Mouse (Mus musculus) telencephalon, adult 2 months (tissue): ENCODE data around the gene Micall1.

ENCODE experiments used
- DNase-seq: peaks from one replicate; pipeline ENCODE4 v3.0.0-alpha.2; 2011; ENCODE audit warnings: low read depth, low spot score

Micall1 gene

GRCm38 (mm10) chr15:79129311-79129710 is 20.6 kb downstream of the Micall1 start:
- no peak for DNase-seq

- DNase-seq: no peak
Observed at GRCm38 (mm10) chr15:79130782-79131181, 22.1 kb downstream of the Micall1 start.

DNA sequence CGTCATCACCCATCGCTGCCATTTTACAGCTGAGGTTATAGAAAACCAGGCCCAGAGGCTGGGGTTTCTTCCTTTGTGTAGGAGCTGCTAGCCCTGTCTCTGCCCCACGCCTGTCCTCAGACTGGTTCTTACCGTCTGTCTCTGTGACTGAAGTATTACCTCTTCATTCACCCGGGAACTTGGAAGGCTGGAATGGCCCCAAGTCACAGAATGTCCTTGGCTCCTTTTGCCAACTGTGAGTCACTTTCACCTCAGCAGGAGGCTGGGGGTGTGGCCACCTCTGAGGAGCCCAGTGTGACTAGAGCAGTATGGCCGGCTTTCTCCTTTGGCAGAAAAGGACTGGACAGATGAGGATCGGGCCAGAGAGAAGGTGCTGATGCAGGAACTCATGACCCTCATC is 22.7 kb downstream of the Micall1 start:
- no peak for DNase-seq

DNA sequence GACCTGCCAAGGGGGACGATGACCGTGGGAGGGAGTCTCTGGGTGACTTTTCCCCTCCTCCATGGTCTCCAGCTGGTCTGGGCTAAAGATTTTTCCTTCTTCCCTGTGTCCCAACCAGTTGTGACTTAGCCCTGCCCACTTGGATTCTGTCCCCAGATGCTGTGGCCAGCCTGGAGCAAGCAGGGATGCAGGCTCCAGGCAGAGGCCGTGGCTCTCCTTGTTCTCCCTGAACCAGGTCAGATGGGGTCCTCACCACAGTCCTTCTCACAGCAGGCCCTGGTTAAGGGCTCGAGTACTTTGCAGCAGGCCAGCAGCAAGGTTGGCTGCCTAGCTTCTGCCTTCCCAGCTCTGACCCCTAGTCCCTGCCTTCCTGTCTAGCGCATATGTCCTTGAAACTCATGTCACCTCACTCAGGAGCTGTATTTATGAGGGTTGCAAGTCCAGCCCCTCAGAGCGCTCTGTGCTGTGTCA is 24.5 kb downstream of the Micall1 start:
- no peak for DNase-seq

DNA sequence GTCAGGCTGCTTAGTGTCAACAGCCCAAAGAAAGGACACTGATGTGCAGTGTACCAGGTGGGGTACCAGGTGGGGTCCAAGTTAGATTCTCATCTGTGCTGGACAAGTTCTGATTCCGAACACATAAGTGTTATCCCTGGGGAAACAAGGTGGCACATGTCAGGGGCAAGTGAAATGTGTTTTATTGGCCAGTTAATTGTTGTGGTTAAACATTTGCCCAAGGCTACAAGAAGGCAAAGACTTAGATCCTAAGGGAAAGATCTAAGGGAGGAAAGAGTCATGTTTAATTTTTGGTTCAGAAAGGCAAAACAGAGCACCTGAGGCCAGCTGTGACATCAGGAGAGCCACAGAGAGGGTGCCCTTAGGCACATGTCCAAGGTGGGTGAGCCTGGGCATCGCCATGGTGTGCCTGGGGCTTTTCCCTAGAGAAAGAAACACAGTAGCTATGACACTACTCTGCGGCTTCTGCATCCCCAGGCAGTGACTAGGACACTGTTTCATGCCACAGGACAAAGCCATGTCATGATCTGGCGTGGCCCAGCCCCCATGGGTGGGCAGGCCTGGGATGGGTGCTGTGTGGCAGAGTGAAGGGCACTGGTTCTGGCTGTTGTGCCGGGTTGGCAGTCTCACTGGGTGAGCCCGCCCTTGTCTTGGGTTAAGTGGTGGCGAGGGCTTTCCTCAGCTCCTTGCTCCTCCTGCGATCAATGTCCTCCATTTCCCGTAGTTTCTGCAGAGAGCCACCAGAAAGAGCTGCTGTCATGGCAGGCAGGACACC is 26.0 kb downstream of the Micall1 start:
- DNase-seq: no peak

GRCm38 (mm10) chr15:79135332-79135731 is 26.6 kb downstream of the Micall1 start:
- no peak for DNase-seq

DNA sequence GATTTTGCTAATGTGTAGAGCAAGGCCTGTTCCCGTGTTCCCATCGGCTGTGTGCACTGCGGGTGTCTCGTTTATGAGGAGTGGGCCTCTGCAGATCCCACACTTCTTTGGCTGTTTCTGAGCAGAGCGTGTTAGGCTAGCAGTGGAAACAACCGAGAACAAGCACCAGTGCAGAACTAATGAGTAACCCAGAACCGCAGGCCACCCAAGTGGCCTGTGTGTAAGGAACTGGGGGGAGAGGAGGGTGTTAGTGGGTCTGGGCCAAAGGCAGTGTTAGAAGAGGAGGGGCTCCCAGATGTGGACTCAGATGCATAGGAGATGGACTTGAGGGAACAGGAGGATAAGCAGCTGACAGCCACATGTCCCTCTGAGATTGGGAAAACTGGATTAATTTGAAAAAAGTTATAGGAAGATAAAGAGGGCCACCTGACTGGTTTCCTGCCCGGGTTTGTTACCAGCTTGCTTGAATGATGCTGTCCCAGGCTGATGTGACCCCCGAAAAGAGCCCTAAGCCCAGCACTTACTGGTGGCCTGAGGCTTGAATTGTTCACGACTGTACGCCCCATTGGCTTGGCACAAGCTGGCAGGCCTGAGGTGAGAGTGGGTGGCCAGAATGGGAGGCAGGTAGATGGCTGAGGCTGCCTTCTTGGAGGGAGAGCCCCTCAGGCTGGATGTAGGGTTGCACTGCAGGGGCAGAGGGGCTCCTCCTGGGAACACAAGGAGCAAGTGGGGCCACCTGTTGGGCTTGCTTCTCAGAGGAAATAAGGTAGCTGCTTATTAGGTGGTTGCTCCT is 27.3 kb downstream of the Micall1 start:
- no peak for DNase-seq

DNA sequence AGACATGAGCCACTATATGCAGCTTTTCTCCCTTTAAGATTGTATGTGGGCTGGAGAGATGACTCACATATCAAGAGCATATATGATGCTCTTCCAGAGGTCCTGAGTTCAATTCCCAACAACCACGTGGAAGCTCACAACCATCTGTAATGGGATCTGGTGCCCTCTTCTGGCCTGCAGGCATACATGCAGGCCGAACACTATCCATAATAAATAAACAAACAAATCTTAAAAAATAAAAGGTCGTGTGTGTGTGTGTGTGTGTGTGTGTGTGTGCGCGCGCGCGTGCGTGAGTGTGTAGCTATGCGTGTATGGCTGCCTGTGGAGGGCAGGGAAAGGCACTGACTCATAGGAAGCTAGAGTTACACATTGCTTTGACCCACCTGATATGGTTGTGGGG is 30.9 kb downstream of the Micall1 start:
- no peak for DNase-seq

GRCm38 (mm10) chr15:79140866-79141565 is 32.3 kb downstream of the Micall1 start, which contains the start of the genes Polr2f and 1700088E04Rik:
Polr2f (plus strand) TSS chr15:79141009.
1700088E04Rik (minus strand) TSS chr15:79141253.
- peak; percentile 80 for DNase-seq

- no peak for DNase-seq
Observed at GRCm38 (mm10) chr15:79141566-79141917, 32.8 kb downstream of the Micall1 start.

- DNase-seq: no peak
Observed at GRCm38 (mm10) chr15:79143316-79143715, 34.6 kb downstream of the Micall1 start.

DNA sequence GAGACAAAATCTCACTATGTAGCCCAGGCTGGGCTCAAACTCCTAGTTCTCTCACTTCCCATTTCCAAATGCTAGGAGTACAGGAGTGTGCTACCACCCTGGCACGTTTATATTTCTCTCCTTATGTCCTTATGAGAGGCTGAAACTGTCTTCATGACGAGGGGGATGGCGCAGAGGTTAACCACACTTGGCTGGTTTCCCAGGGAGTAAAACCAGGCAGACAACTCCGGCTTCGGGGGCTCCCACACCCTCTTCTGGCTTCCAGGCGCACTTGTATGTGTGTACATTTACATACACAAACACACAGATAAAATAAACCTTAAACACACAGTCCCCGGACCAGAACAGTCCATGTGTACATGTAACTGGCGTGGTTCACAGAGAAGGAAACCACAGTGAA is 35.3 kb downstream of the Micall1 start:
- DNase-seq: no peak

- no peak for DNase-seq
Observed at GRCm38 (mm10) chr15:79145522-79145921, 36.8 kb downstream of the Micall1 start.

DNA sequence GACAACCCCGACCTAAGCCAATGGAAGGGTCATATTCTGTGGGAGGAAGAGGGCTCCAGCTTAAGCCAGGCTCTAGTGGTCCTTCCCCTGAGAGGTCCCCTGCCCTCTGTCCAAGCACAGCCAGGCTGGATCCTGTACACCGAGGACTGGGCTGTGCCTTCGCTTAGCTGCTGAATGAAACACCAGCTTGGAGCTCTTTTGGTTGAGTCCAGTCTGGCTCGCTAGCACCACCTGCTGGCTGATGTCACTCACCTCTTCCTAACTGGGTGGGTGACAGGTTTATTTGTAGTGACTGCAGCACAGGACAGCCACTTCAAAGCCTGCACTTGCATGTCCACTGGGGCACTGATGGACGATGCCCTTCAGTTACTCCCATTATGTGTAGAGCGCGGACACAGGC is 39.8 kb downstream of the Micall1 start:
- peak; percentile 54 for DNase-seq

DNA sequence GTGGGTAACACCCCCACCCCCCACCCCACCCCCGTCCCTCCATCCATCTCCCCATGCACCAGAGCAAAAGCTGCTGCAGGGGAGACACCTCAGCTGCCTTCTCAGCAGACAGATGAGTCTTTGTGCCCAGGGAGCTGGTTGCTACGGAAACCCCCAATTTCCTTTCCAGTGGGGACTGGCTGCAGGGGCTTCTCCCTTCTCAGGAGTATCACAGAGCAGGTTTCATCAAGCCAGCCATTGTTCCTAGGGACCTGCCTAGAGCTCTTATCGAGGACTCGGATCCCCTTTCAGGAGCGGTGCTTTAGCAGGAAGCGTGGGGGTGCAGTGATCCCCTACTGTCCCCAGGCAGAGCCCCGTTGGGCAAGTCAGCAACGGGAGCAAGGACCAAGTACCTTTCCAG is 43.2 kb downstream of the Micall1 start:
- no peak for DNase-seq

- DNase-seq: peak; percentile 18
Observed at GRCm38 (mm10) chr15:79152709-79153108, 44.0 kb downstream of the Micall1 start.

DNA sequence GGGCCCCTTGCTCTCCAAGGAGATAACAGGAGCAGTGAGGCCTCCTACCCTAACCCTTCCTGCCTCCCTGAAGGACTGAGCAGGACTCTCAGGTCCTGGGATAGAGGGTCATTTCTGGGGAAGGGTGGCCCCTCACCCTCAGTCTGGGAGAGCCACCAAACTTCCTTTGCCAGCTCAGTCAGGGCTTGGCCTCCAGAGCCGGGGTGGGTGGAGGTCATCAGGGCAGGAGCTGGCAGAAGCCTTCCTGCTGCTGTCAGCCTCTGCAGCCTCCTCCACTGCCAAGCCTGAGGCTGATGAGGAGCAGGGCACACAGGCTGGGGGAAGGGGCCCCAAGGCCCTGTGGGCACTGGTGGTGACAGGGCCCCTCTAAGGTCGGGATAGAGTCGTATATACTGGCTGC is 46.9 kb downstream of the Micall1 start:
- DNase-seq: no peak

DNA sequence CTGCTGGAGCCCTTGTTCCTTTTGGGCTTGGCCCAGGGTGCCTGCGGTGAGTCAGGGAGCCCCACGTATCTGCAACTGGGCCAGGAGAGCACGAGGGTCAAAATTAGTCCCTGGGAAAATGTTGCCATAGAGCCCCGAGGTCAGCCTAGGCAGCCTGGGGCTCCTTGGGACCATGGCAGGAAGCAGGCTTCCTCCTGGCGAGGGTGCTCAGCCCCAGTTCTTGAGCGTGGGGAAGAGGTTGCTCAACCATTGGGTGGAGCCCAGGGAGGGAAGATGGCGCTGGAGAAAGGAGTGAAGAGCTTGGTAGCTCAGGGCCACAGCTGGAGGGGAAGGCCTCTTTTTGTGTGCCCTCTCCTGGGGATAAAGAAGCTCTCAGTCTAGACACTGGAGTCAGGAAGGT is 53.6 kb downstream of the Micall1 start:
- no peak for DNase-seq

GRCm38 (mm10) chr15:79162822-79163221 is 54.1 kb downstream of the Micall1 start:
- no peak for DNase-seq

GRCm38 (mm10) chr15:79164251-79164650 is 55.6 kb downstream of the Micall1 start:
- DNase-seq: peak; percentile 29

DNA sequence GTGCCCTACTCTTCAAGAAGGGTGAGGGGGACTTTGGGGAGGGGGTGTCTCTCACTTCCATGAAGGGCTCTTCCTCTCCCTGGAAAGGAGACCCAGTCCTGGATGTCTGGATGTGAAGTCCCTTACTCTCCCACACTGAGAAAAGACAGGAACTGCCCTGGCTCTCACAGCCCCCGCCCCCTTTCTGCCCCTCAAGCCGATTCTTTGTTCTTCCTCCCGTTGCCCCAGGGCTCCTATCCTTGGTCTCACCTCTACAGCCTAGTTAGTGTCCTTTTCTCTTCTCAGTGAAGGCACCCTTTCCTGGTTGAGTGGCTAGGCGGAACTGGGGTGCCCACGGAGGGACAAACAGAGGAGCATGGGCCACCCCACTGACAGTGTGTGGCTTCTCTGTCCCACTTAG is 56.4 kb downstream of the Micall1 start, which contains the start of gene Sox10:
Gene Sox10 (minus strand): TSS at position 101 of the 400 bp plus-strand sequence.
- no peak for DNase-seq

DNA sequence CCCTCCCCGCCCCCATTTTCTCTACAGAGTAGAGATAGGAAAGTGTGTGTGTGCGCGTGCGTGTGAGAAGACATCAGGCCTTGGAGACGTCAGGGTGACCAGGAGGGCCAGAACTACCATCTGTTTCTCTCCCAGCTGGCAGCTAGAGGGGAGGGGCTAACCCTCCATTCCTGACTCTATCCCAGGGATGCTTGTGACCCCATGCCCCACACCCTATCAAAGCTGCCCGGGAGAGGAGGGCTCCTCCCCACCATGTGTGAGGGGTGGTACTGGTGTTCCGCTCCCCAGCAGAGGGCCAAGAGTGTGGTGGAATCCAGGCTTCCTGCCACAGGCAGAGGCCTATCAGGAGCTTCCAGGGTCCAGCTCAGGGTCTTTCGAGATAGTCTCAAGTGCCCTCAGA is 58.0 kb downstream of the Micall1 start:
- peak; percentile 40 for DNase-seq
